Mouse (Mus musculus) layer of hippocampus, adult 9-10 months (tissue): ENCODE data around the gene Dthd1.

Experiments
- DNase-seq: peaks from one replicate; pipeline ENCODE4 v3.0.0; 2022; ENCODE audit warnings: low spot score

Dthd1 gene

DNA sequence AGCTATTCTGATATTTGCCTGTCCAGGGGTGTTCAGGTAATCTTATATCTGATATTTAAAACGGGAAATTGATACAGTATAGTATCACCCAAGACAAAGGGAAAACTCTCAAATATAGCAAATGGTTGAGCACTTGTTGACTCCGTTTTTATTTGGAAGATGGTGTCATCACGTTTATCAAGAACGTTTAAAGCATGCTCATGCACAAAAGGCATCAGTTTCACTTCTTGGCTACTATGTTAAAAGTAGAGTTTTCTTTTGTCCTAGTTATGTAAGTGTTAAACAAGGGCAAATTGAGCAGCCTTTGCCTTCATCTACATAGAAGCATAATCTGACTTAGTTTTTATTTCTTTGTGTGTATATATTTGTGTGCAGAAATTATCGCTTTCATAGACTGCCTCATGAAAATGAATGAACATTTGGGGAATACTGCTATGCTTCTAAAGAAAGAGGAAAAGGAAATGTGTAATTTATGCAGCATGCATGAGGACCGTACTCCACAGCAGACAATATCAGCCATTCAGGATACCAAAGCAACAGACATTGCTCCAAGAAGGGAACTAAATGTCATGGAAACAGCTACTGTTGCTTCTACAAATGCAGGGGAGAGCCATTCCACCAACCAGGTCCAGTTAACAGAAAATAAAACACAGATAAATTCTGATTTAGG lies at the start of gene Dthd1:
Dthd1 (plus strand) TSS at position 422 of the 670 bp plus-strand sequence.
- DNase-seq = no peak

- DNase-seq = no peak
Observed at GRCm38 (mm10) chr5:62764161-62764560, 49.5 kb upstream of the Dthd1 start.

- DNase-seq = no peak
Observed at GRCm38 (mm10) chr5:62765459-62765783, 48.2 kb upstream of the Dthd1 start.

DNA sequence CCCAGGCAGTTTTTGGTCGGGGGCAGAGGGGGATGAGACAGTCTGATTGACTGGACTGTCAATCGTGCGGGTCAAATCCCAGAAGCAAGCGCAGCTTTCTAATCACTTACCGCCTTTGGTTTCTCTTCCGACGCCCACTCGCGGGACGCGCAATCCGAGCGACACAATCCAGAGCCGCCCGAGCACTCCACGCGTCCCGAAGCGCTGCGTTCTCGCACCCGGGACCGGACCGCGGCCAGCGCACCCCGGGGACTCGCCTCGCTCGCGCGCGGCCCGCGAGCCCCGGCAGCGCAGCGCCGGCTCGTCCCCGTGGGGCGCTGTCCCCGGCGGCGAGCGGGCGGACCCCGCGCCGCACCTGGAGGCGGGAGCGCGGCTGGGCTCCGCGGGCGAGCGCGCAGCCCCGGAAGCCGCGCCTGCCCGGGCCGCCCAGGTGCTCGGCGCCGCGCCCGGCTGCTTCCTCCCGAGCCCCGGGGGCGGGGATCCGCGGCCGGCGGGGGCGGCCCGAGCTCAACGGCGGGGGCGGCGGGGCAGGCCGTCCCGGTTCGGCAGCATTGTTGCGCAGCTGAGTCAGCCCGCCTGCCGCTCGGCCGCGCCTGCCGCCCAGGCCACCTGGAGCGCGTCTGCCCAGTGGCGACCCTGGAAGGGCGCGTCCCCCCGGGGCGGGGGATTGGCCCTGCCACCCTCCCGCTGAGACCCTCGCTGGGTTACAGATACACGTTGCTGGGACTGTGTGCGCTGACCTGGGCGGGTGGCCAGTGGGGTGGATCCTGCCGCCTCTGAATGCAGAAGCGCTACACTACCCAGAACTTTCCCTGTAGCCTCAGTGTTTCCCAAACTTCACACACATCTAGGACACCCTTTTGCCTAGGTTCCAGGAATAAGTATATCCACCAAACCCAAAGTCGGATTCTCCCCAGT lies 47.6 kb upstream of the Dthd1 start, which contains the start of gene Arap2:
Arap2 (minus strand) TSS at position 376 of the 918 bp plus-strand sequence.
- DNase-seq = no peak

DNA sequence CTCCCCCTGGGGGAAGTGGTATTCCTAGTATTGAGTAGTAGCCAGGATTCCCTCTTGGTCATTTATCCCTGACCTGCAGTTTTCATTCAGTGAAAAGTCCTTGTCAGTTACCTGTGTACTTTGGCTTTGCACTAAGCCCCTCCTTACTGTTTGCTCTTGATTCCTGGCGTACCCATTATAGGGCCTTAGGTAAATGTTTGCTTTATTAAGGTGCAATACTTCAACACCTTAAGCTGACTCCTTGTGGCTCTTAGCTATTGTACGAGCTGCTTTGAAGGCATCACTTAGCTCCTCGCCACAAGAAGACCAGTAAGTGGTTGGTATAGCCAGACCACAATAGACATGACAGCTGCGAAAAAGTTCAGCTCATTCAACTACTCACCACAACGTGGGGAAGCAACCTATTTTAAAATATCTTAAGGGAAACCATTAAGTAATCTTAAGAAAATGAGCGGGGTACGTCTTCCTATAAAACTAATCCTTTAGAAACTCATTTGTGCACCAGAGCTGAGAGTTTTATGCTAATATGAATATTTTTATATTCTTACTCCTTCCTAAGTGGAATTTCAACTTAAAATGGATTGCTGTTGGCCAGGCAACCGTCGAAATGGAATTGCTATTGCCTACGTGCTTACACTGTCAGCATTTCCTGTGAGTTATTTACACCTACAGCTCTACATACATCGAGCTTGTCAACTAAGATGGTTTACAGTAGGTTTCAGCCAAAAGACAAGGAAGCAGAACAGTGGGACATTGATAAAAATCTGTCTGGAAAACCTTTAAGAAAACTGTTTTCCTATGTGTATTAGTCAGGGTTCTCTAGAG lies 41.6 kb upstream of the Dthd1 start:
- DNase-seq = no peak

GRCm38 (mm10) chr5:62777804-62778203 lies 35.8 kb upstream of the Dthd1 start:
- no peak for DNase-seq

- no peak for DNase-seq
Observed at GRCm38 (mm10) chr5:62778682-62779081, 34.9 kb upstream of the Dthd1 start.

DNA sequence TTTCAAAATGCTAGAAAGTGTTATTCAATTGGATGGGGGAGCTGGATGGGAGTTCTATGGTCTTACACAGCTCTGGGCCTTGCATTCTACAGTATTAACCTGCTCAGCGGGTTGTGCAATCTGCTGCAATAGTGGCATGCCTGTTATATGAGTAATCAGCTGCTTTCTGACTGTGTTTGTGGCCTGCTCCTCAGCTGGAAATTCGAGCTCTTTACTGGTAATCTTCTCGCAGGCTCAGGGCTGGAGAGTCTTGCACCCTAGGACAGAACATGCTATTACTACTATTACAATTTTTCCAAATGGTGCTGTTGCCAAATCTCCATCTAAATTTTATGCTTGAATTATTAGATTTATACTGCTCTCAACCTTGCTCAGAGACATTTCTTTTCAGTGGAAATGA lies 26.8 kb upstream of the Dthd1 start:
- no peak for DNase-seq

DNA sequence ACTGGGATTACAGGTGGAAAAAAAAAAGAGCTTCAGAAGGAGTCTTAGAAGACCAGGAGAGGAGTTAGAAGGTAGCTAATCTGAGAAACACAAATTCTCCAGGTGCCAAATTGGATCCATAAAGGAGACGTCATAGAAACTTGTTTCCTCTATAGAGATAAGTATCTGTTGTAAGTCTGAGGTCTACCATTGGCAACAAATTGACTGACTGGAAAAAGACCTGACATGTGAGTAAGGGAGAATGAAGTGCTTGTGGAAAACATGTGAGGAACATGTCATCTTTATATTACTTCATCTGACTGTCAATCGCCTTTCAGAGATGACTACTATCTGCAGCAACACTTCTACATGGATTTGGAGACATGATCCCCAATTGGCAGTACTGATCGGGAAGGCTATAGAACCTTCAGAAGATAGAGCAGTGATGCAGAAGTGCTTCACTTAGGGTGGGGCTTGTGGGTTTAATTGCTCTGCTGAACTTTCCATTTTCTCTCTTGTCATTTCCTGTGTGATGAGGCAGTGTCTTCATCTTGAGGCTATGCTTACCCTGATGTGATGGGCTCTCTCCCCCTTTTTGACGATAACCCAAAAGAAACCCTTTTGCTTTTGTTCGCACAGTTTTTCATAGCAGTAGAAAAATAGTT lies 22.6 kb upstream of the Dthd1 start:
- DNase-seq = no peak

- DNase-seq = no peak
Observed at GRCm38 (mm10) chr5:62792776-62793175, 20.8 kb upstream of the Dthd1 start.

GRCm38 (mm10) chr5:62814072-62814414 lies 420 bp downstream of the Dthd1 start:
- no peak for DNase-seq

GRCm38 (mm10) chr5:62815741-62816140 lies 2.1 kb downstream of the Dthd1 start:
- DNase-seq = no peak

DNA sequence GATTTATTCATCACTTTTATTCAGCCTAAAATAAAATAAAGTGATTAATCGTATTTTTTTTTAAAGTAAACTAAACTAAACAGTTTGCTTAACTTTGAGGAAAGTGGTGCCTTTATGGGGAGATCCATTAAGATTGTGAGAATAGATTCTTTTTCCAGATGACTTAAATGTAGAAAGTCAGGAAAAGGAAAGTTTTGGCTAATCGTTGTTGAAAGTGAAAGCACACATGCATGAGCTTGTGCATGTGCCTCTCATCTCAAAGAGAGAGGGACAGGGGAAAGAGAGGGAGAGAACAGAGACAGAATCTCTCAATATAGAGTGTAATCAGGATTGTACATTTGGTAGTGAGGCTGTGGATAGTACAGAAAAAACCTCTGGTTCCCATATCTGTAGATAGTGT lies 5.9 kb downstream of the Dthd1 start:
- no peak for DNase-seq

DNA sequence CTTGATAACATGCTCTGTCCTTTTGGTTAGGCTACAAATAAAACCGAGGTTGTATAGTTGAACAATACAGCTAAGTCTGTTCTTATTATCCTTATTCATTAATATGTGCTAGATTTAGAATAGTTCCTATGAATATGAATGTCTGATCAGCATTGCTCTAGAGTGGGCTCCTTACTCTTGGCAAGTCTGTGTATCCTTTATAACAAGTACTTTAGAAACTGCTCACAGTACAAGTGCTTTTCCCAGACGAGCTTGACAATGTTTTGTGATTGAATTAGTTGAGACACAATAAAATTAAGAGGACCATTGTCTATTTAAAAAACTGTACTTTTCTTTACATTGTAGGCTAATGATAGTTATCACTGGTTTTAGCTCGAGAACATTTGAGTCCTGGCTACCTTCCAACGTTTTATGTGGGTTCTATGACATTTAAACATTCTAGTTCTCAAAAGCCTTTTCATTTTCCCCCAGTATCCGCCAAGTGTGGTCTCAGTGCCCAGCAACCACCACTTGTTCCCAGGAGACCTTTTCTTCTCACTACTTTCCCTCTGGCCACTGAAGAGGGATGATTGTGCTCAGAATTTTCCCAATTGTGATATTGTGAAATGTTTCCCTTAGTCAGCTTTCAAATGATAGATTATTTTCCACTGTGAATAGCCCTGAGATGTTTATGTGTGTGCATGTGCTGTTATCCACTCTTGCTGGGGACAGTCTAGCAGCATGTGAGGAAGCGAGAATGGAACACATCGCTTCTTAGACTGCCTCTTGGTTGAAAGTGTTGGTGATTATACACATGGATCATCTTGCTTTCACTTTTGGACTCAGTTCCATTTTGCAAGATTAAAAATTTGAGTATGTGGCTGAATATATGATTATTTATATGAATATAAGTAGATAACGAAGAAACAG lies 7.0 kb downstream of the Dthd1 start:
- DNase-seq = no peak

DNA sequence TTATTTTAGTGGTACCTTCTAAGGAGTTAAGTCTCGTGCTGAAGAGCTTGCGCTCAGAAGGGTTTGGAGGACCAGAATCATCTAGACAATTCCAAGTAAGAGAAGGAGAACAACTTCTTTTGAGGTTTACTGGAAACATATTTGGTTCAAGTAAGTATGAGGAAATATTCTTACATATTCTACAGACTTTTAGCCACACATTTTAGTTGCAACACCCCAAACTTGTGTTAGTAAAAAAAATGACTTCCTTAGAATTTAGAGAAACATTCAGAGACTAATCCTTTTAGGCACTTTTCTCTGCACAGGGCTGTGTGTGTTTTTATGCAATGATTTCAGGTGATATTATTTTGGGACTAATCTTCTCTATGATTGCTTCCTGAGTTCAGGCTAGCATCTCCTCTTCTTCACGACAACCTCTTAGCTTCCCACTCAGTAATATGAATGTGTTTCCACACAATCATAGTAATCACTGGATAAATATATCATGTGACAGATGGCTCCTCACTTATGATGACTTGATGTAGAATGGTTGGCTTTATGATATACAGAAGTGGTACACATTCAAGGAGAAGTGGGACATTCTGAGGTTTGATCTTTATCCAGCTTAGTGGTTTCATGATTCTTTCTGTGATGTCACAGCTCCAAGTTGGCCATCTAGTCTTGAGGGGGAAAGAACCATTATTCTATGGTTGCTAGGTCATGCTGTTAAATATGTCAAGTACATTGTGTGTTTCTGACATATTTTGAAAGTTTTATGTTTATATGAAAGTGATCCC lies 29.5 kb downstream of the Dthd1 start:
- no peak for DNase-seq

GRCm38 (mm10) chr5:62846571-62847131 lies 33.0 kb downstream of the Dthd1 start:
- DNase-seq = no peak

DNA sequence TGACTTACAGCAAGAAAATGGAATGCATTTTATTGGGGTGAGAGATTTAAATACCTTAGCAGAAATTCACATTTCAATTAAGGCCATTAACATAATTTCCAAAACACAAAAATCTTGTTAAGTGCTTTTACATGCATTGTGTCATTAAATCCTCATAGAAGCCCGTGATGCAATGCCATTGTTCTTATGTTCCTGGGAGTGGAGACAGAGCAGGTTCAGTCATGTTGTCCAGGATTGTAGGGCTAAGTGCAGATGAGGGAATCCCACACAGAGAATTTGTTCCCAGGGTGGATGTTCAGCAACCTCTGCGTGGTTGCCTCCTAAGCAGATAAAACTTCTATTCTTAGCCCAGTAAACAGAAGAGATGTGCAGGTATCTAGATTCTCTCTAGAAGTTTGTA lies 37.7 kb downstream of the Dthd1 start:
- no peak for DNase-seq

- DNase-seq = no peak
Observed at GRCm38 (mm10) chr5:62854361-62854844, 40.8 kb downstream of the Dthd1 start.

DNA sequence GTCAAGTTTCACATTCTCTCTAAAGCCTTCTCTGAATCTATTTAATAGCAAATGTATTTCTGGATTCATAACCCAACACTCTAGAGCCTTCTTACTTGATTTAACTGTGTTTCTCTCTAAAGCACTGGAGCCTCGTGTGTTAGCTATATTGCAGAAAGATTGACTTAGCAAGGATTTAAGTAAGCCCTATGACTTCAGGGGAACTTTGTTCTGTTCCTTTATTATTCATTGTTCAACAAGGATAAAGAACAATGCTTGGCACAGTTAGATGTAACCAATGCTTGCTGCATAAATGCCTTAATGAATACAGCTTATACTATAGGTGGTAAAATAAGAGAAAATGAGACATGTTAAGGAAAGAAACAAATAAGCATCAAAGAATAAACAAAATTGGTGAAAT lies 43.9 kb downstream of the Dthd1 start:
- DNase-seq = no peak

DNA sequence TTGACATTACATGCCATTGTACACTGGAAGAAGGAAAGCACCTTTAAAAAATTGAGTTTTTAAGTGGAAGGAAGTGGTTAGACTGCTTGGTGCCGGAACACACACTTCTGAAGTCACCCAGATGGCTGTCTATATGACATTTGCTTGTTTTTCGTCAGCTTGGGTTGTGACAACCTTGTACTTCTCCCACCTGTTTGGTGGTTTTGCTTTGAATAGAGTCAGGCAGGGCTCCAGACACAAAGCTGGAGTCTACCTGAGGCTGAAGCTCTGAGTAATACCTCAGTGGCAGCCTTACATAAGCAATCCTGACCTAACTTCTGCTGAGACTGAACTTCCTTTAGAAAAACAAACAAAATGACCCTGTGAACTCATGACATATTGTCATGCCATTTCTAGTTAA lies 44.7 kb downstream of the Dthd1 start:
- DNase-seq = no peak
